Mouse (Mus musculus) liver, embryonic 14.5 days (tissue): Measurements from ENCODE around the gene Syt5.
"Not testable (repeated sequence)": the region's sequence is repeated elsewhere in the genome, so short reads cannot be mapped to it uniquely, and the experiment has no call there.

ENCODE experiments used
- CTCF ChIP-seq: IDR thresholded peaks from 2 replicates; pipeline ENCODE4 v1.5.1; 2016; ENCODE audit warnings: antibody characterized with exemption, low read depth, control low read depth
- EP300 ChIP-seq: IDR thresholded peaks from 2 replicates; pipeline ENCODE4 v1.6.1; 2016; ENCODE audit warnings: antibody characterized with exemption, low read depth

DNA sequence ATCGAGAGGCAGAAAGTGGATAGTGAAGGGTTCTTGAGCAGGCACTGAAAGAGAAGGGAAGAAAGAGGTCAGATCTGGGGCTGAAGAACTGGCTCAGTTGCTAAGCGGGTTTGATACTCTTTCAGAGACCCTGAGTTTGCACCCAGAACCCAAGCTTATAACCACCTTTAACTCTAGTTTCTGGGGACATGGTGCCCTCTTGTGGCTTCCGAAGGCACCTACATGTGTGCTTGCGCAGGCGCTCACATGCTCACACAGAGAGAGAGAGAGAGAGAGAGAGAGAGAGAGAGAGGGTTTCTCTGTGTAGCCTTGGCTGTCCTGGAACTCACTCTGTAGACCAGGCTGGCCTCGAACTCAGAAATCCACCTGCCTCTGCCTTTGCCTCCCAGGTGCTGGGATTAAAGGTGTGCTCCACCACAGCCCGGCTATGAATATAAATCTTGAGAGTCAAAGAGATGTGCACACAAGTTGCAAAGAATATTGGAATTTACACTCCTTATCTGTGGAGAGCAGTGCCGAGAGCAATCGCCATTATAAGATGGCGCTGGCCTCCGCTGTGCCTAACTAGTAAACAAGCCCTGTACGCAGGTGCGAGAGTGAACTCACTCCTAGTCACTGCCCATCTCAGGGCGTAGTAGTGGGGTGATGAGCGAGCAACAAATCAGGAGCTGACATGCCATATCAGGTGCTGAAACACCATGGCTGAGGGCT is 23.0 kb downstream of the Syt5 start, which contains the start of gene Tnni3:
- peak; percentile 80 for TF ChIP-seq CTCF
- not testable (repeated sequence) for TF ChIP-seq EP300
